Mouse (Mus musculus): ENCODE results near the gene Sppl3.

Sppl3 gene

GRCm38 (mm10) chr5:115037099-115037498 lies 26.2 kb downstream of the Sppl3 start:
- DNase-seq (ENCODE audit: low read depth, low spot score), result no peak

GRCm38 (mm10) chr5:115040756-115041155 lies 29.8 kb downstream of the Sppl3 start:
- DNase-seq (ENCODE audit: low read depth, low spot score), result no peak

GRCm38 (mm10) chr5:115043626-115044025 lies 32.7 kb downstream of the Sppl3 start:
- no peak for DNase-seq (ENCODE audit: low read depth, low spot score)

GRCm38 (mm10) chr5:115045146-115045677 lies 34.3 kb downstream of the Sppl3 start:
- DNase-seq (ENCODE audit: low read depth, low spot score), result peak; percentile 36

- peak; percentile 28 for DNase-seq (ENCODE audit: low read depth, low spot score)
These were observed 38.8 kb downstream of the Sppl3 start for GRCm38 (mm10) chr5:115049692-115050091.

- no peak for DNase-seq (ENCODE audit: low read depth, low spot score)
These were observed 39.8 kb downstream of the Sppl3 start for GRCm38 (mm10) chr5:115050776-115051175.

- DNase-seq (ENCODE audit: low read depth, low spot score), result no peak
These were observed 41.6 kb downstream of the Sppl3 start for GRCm38 (mm10) chr5:115052546-115052945.

GRCm38 (mm10) chr5:115053791-115054396 lies 43.0 kb downstream of the Sppl3 start:
- DNase-seq (ENCODE audit: low read depth, low spot score), result no peak

GRCm38 (mm10) chr5:115055418-115055817 lies 44.5 kb downstream of the Sppl3 start:
- no peak for DNase-seq (ENCODE audit: low read depth, low spot score)

- DNase-seq (ENCODE audit: low read depth, low spot score), result no peak
These were observed 46.2 kb downstream of the Sppl3 start for GRCm38 (mm10) chr5:115057153-115057552.

GRCm38 (mm10) chr5:115058584-115059297 lies 47.8 kb downstream of the Sppl3 start:
- no peak for DNase-seq (ENCODE audit: low read depth, low spot score)

- DNase-seq (ENCODE audit: low read depth, low spot score), result no peak
These were observed 49.2 kb downstream of the Sppl3 start for GRCm38 (mm10) chr5:115060067-115060695.

GRCm38 (mm10) chr5:115060977-115061376 lies 50.0 kb downstream of the Sppl3 start:
- no peak for DNase-seq (ENCODE audit: low read depth, low spot score)

GRCm38 (mm10) chr5:115062566-115062965 lies 51.6 kb downstream of the Sppl3 start:
- DNase-seq (ENCODE audit: low read depth, low spot score), result no peak

- no peak for DNase-seq (ENCODE audit: low read depth, low spot score)
These were observed 52.5 kb downstream of the Sppl3 start for GRCm38 (mm10) chr5:115063391-115063790.

- no peak for DNase-seq (ENCODE audit: low read depth, low spot score)
These were observed 55.3 kb downstream of the Sppl3 start for GRCm38 (mm10) chr5:115066245-115066644.

GRCm38 (mm10) chr5:115068671-115069421 lies 57.9 kb downstream of the Sppl3 start:
- DNase-seq (ENCODE audit: low read depth, low spot score), result no peak

- DNase-seq (ENCODE audit: low read depth, low spot score), result no peak
These were observed 58.7 kb downstream of the Sppl3 start for GRCm38 (mm10) chr5:115069611-115070010.

- DNase-seq (ENCODE audit: low read depth, low spot score), result no peak
These were observed 59.5 kb downstream of the Sppl3 start for GRCm38 (mm10) chr5:115070457-115070856.

GRCm38 (mm10) chr5:115071096-115071901 lies 60.4 kb downstream of the Sppl3 start:
- DNase-seq (ENCODE audit: low read depth, low spot score), result no peak

- no peak for DNase-seq (ENCODE audit: low read depth, low spot score)
These were observed 61.2 kb downstream of the Sppl3 start for GRCm38 (mm10) chr5:115072143-115072542.

Measured in ES-CJ7 (cell line).